Mouse (Mus musculus) CD4-positive, CD25-positive, alpha-beta regulatory T cell, adult 4 months (primary cell): Measurements from ENCODE around the gene Dst. TPM values are rescaled to one million over a fixed set of nuclear protein-coding genes. Genes with fewer than 3 reads are reported as not detected.

ENCODE experiments used
- ATAC-seq: one replicate; pipeline ENCODE4 v1.8.0; 2017
- polyA plus RNA-seq, 2 experiments: library from polyadenylated mRNA; unstranded; fragments of 100-300 nt; shearing (Covaris generic); gene quantifications; one replicate each; pipeline ENCODE4 v1.2.1; 2017

Gene Dst
- polyA plus RNA-seq = 10 to 100 TPM; 22.1 to 29.0 TPM

- ATAC-seq = no peak
Observed at GRCm38 (mm10) chr1:33908191-33908962, at the start of gene Dst. Gene Dst, plus strand, starts transcription at chr1:33908225.

GRCm38 (mm10) chr1:33869031-33869430 is 39.0 kb upstream of the Dst start:
- ATAC-seq = no peak

- ATAC-seq = no peak
Observed at GRCm38 (mm10) chr1:33869437-33869836, 38.6 kb upstream of the Dst start.

GRCm38 (mm10) chr1:33873561-33873960 is 34.5 kb upstream of the Dst start:
- ATAC-seq = no peak

GRCm38 (mm10) chr1:33875691-33876090 is 32.3 kb upstream of the Dst start:
- no peak for ATAC-seq

- no peak for ATAC-seq
Observed at GRCm38 (mm10) chr1:33876416-33876815, 31.6 kb upstream of the Dst start.

GRCm38 (mm10) chr1:33878170-33878569 is 29.9 kb upstream of the Dst start:
- ATAC-seq = no peak

- ATAC-seq = peak; percentile 98
Observed at GRCm38 (mm10) chr1:33883102-33883839, 24.8 kb upstream of the Dst start.

- no peak for ATAC-seq
Observed at GRCm38 (mm10) chr1:33892784-33893183, 15.2 kb upstream of the Dst start.

GRCm38 (mm10) chr1:33896116-33896515 is 11.9 kb upstream of the Dst start:
- no peak for ATAC-seq

- ATAC-seq = no peak
Observed at GRCm38 (mm10) chr1:33896666-33897065, 11.4 kb upstream of the Dst start.

- no peak for ATAC-seq
Observed at GRCm38 (mm10) chr1:33897426-33897825, 10.6 kb upstream of the Dst start.

GRCm38 (mm10) chr1:33898373-33898772 is 9.7 kb upstream of the Dst start:
- ATAC-seq = no peak

GRCm38 (mm10) chr1:33900175-33900574 is 7.8 kb upstream of the Dst start:
- no peak for ATAC-seq

GRCm38 (mm10) chr1:33903587-33903986 is 4.4 kb upstream of the Dst start:
- ATAC-seq = no peak

GRCm38 (mm10) chr1:33906216-33906615 is 1.8 kb upstream of the Dst start:
- no peak for ATAC-seq

GRCm38 (mm10) chr1:33906927-33907326 is 1.1 kb upstream of the Dst start:
- peak; percentile 12 for ATAC-seq

- peak; percentile 52 for ATAC-seq
Observed at GRCm38 (mm10) chr1:33907421-33908190, 419 bp upstream of the Dst start, which contains the start of gene Bend6. Gene Bend6, minus strand, starts transcription at chr1:33907816.

- ATAC-seq = no peak
Observed at GRCm38 (mm10) chr1:33911589-33911988, 3.6 kb downstream of the Dst start.

GRCm38 (mm10) chr1:33916554-33916953 is 8.5 kb downstream of the Dst start:
- ATAC-seq = no peak

- no peak for ATAC-seq
Observed at GRCm38 (mm10) chr1:33922975-33923374, 14.9 kb downstream of the Dst start.

- no peak for ATAC-seq
Observed at GRCm38 (mm10) chr1:33925283-33925682, 17.3 kb downstream of the Dst start.

GRCm38 (mm10) chr1:33927466-33927865 is 19.4 kb downstream of the Dst start:
- ATAC-seq = no peak
